Mouse (Mus musculus): ENCODE measurements around the gene Cox7c.
A peak's percentile ranks its signal among the peaks of the same experiment; 100 is the strongest.
"Not testable (repeated sequence)": the region's sequence is repeated elsewhere in the genome, so short reads cannot be mapped to it uniquely, and the experiment has no call there.

Gene Cox7c

GRCm38 (mm10) chr13:86046254-86046951 lies at the start of gene Cox7c:
TSS of gene Cox7c (minus strand) at chr13:86046904.
- DNase-seq (ENCODE audit: low spot score in 2 of 2) = peak; percentile 68 to 76

DNA sequence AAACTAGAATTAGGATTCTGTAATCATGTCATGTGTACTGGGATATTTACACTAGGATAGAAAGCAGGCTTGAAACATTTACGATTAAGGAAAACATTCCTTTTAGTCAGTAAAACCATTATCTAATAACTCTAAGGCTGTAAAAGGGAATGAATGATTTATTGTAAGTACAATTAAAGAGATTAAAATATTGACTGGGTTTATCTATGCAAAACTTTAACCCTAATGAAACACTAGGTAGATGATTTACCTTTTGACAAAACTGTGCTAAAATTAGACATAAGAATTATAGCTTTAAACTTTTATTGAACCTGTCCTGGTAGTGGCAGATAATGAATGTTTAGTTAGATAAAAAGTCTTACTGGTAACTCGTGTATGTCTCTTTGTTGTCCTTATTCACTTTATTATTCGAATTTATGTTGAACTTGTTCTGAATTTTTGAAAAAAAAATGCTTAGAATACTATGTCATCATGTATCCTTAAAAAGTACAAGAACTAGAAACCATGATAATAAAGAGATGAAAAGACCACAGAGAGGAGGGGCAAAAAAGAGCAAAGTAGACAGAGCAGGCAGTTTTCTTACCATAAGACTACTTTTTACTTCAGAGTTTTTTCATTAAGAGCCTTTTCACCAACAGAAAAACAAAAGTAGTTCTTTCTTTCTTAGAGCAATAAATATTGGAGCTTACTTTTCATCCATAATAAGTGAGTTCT lies 21.5 kb upstream of the Cox7c start:
- DNase-seq (ENCODE audit: low spot score in 2 of 2) = no peak

- no peak for DNase-seq (ENCODE audit: low spot score in 2 of 2)
These were observed 20.8 kb upstream of the Cox7c start for GRCm38 (mm10) chr13:86067508-86067907.

DNA sequence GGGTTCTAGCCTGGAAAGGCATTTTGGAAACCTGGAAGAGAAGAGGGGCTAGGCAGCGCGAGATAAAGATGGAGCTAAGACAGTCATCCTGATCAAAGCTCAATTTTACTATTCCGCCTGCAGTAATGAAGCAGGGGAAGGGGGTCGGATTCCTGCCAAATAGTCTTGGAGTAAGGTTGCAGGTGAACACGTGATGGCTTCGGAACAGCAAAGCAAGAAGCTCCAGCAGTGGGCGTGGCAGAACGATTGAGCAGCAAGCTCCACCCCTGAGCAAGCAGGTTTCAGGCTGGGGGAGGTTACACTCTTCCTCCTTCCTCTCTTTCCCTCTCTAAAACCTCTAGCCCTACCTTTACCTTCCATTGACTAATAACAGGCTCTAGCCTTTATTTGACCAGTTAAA lies 7.4 kb upstream of the Cox7c start:
- DNase-seq (ENCODE audit: low spot score in 2 of 2) = not testable (repeated sequence)

DNA sequence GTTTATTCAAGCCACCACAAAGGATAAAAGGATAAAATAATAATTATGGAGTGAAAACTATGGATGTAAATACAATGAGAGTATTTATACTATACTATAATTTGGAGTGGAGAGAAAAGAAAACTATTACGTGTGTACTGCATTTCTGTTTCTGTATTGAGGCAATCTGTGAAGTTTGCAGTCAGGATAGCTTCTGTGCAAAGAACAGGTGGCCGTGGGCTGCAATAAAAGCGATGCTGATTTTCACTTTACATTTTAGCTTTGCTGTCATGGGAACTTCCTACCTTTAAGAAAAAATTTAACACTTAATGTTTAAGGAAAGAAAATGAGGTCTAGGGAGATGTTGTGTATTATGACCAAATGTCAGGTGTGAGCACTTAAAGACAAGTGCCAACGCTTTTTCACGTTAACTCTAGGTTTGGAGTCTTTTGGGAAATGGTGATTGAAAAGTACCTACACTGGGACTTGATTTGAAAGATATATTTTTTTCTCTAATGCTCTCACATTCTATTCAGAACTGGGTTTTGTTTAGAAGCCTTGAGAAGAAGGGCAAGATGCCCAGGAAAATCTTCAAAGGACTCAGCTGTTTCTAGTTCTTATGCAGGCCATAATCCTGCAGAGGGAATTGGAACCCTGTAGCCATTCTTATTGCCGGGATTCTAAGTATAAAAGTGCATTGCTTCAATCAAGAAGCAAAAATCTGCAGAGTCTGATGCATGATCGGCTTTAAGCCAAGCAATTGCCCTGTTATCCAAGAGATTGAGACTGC lies 41.6 kb downstream of the Cox7c start:
- DNase-seq (ENCODE audit: low spot score in 2 of 2) = no peak

Measured in cerebellum, postnatal 4 days (tissue).